Mouse (Mus musculus): ENCODE data around the gene 1600002K03Rik. TPM values are rescaled to one million over a fixed set of nuclear protein-coding genes. Genes with fewer than 3 reads are reported as not detected.

The 1600002K03Rik gene
- polyA plus RNA-seq, 1 experiment from 2014 or later = 23.6 TPM

DNA sequence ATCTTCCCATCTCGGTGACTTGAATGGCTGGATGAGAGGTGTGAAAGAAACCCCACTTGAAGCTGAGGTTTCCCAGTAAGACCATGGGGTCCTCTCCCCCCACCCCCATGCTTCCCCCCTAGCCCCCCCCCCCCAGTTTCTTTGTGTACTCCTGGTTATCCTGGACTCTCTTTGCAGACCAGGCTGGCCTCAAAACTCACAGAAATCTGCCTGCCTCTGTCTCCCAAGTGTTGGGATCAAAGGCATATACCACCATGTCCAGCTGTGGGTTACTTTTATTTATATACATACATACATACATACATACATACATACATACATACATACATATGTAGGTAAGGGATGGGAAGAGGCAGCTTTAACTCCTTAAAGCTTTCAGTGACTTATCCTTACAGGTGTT is 3.7 kb upstream of the 1600002K03Rik start:
- Histone ChIP-seq H3K4me2 (ENCODE audit: low read depth, low read length) (peak overlapping the region; percentile 77), H3K27me3 (replicated peaks; ENCODE audit: control insufficient read depth, insufficient read depth, low read length) (no peaks in the 10 kb centered on the region), H3K4me3 (ENCODE audit: low read length) (peak overlapping the region; percentile 85), H3K36me3 (ENCODE audit: control insufficient read depth, insufficient read depth, low read length) (peaks cover 20% of the 10 kb centered on the region), H3K9me3 (ENCODE audit: control insufficient read depth, low read length) (no peaks in the 10 kb centered on the region), H3K4me1 (ENCODE audit: control insufficient read depth, insufficient read depth, low read length) (peaks cover 46% of the 10 kb centered on the region), H3K27ac (ENCODE audit: low read length) (peak overlapping the region; percentile 100; the same call in 1 of the 2 replicates), H3K9ac (ENCODE audit: low read depth, low read length) (peak overlapping the region; percentile 98)
- no peak for ATAC-seq
- WGBS = 58% methylated on average over 1 of the region's 1 CpGs

DNA sequence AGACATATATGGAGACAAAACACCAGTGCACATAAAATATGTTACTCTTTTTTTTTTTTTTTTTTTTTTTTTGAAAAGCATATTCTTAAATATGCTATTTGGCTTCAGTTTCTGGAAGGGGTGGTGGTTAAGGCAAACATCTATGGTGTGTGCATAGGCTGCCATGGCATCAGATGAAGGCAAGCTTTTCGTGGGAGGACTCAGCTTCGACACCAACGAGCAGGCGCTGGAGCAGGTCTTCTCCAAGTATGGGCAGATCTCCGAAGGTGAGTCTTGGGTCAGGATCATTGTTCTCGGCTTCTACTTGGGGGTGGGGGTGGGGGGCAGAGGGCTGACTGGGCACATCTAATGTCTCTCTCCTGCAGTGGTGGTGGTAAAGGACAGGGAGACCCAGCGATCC is 3.1 kb upstream of the 1600002K03Rik start:
- no peak overlapping the region for H3K9ac ChIP-seq (ENCODE audit: low read depth, low read length)
- H3K27ac ChIP-seq (ENCODE audit: low read length) = no peak overlapping the region
- peaks cover 20% of the 10 kb centered on the region for H3K36me3 ChIP-seq (ENCODE audit: control insufficient read depth, insufficient read depth, low read length)
- peaks cover 41% of the 10 kb centered on the region for H3K4me1 ChIP-seq (ENCODE audit: control insufficient read depth, insufficient read depth, low read length)
- H3K27me3 ChIP-seq (replicated peaks; ENCODE audit: control insufficient read depth, insufficient read depth, low read length) = no peaks in the 10 kb centered on the region
- no peaks in the 10 kb centered on the region for H3K9me3 ChIP-seq (ENCODE audit: control insufficient read depth, low read length)
- no peak overlapping the region for H3K4me2 ChIP-seq (ENCODE audit: low read depth, low read length)
- H3K4me3 ChIP-seq (ENCODE audit: low read length) = no peak overlapping the region
- WGBS = 89% methylated on average over 7 of the region's 7 CpGs
- no peak for ATAC-seq

DNA sequence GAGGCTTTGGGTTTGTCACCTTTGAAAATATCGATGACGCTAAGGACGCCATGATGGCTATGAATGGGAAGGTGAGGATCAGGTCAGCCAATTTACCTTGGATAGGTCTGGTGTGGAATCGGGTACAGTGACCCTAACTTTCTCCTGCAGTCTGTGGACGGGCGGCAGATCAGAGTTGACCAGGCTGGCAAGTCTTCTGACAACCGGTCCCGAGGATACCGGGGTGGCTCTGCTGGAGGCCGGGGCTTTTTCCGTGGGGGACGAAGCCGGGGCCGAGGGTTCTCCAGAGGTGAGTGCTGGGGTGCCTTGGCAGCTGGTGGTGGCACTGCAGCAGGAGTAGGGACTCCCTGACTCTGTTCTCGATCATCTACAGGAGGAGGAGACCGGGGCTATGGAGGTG is 2.7 kb upstream of the 1600002K03Rik start:
- Histone ChIP-seq H3K9me3 (ENCODE audit: control insufficient read depth, low read length) (no peaks in the 10 kb centered on the region), H3K27ac (ENCODE audit: low read length) (no peak overlapping the region), H3K4me3 (ENCODE audit: low read length) (no peak overlapping the region), H3K27me3 (replicated peaks; ENCODE audit: control insufficient read depth, insufficient read depth, low read length) (no peaks in the 10 kb centered on the region), H3K4me2 (ENCODE audit: low read depth, low read length) (no peak overlapping the region), H3K4me1 (ENCODE audit: control insufficient read depth, insufficient read depth, low read length) (peaks cover 41% of the 10 kb centered on the region), H3K36me3 (ENCODE audit: control insufficient read depth, insufficient read depth, low read length) (peaks cover 20% of the 10 kb centered on the region), H3K9ac (ENCODE audit: low read depth, low read length) (peak overlapping the region; percentile 24; the same call in 1 of the 2 replicates)
- WGBS = 94% methylated on average over 16 of the region's 16 CpGs
- no peak for ATAC-seq

DNA sequence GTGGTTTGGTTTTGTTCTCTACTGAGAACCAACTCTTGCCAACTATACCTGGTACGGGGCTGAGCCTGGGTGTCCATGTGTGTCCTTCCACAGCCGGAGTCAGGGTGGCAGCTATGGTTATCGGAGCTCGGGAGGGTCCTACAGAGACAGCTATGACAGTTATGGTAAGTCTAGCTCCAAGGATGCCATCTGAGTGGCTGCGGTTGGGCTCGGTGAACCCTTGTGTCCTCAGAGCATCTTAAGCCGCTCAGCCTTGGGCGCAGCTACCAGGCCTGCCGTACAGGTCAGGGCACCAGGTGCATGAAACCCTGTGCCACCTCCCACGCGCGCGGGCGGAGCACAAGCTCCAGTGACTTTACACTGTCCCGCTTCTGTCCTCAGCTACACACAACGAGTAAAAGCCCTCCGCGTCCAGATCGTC is 2.1 kb upstream of the 1600002K03Rik start:
- H3K27ac ChIP-seq (ENCODE audit: low read length) = no peak overlapping the region
- H3K9me3 ChIP-seq (ENCODE audit: control insufficient read depth, low read length) = no peaks in the 10 kb centered on the region
- H3K36me3 ChIP-seq (ENCODE audit: control insufficient read depth, insufficient read depth, low read length) = peaks cover 20% of the 10 kb centered on the region
- no peak for ATAC-seq
- H3K27me3 ChIP-seq (replicated peaks; ENCODE audit: control insufficient read depth, insufficient read depth, low read length) = no peaks in the 10 kb centered on the region
- no peak overlapping the region for H3K4me3 ChIP-seq (ENCODE audit: low read length)
- 95% methylated on average over 19 of the region's 19 CpGs for WGBS
- H3K4me2 ChIP-seq (ENCODE audit: low read depth, low read length) = no peak overlapping the region
- peaks cover 35% of the 10 kb centered on the region for H3K4me1 ChIP-seq (ENCODE audit: control insufficient read depth, insufficient read depth, low read length)
- 0 out of 2 replicates have a peak overlapping the region, but pooled peaks have one; percentile 24 for H3K9ac ChIP-seq (ENCODE audit: low read depth, low read length)

DNA sequence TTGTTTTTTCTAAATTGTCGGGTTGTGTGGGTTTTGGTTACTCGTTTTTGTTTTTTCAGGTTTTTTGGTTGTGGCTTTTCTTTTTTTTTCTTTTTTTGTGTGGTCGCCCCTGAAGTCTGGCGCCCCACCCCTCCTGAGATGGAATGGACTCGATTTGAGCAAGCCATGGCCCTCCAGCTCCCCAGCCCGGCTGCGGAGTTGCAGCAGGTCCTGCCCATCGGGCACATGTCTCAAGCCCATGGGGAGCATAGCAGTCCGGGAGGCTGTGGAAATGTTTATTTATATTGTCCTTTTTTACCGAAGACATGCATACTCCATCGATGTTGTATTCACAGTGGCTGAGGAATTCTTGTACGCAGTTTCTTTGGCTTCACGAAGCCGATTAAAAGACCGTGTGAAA is 1.5 kb upstream of the 1600002K03Rik start:
- peaks cover 30% of the 10 kb centered on the region for H3K4me1 ChIP-seq (ENCODE audit: control insufficient read depth, insufficient read depth, low read length)
- H3K36me3 ChIP-seq (ENCODE audit: control insufficient read depth, insufficient read depth, low read length) = peaks cover 20% of the 10 kb centered on the region
- ATAC-seq = no peak
- no peak overlapping the region for H3K4me2 ChIP-seq (ENCODE audit: low read depth, low read length)
- WGBS = 82% methylated on average over 15 of the region's 15 CpGs
- H3K9ac ChIP-seq (ENCODE audit: low read depth, low read length) = peak overlapping the region; percentile 21; the same call in 1 of the 2 replicates
- no peak overlapping the region for H3K4me3 ChIP-seq (ENCODE audit: low read length)
- no peaks in the 10 kb centered on the region for H3K27me3 ChIP-seq (replicated peaks; ENCODE audit: control insufficient read depth, insufficient read depth, low read length)
- H3K27ac ChIP-seq (ENCODE audit: low read length) = no peak overlapping the region
- H3K9me3 ChIP-seq (ENCODE audit: control insufficient read depth, low read length) = no peaks in the 10 kb centered on the region

DNA sequence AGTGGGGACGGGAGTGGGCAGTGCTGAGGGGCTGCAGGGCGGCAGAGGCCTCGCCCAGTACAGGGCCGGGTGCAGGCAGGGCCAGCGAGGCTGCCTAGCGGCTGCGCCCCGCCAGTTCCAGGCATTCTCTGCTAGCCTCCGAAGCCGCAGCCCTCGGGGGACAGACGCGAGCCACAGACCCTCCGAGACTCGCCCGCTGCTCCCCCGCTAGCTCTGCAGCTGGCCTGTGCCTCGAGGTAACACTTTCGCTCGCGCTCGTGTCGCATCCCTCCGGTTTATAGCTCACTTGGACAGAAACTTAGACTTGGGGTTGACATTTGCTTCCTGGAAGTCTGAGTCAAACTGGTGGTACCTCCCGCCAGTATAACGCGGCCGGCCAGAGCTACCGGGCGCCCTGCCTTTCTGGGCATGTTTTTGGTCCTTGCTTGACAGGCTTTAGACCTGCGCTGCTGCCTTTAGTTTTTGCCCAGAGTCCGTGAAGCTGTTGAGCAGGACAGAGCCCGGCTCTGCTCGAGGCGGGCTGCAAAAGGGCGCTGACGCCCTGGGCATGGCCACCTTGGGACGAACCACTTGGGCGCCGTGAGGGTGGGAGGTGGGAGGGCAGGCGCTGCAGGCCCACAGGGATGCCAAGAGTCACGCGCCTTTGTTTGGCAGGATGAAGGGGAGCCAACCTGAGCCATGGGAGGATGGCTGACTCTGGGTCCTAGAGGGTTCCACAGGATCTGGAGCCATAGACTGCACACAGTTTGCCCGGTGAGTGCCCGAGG is 801 bp upstream of the 1600002K03Rik start:
- no peaks in the 10 kb centered on the region for H3K27me3 ChIP-seq (replicated peaks; ENCODE audit: control insufficient read depth, insufficient read depth, low read length)
- WGBS = 81% methylated on average over 45 of the region's 45 CpGs
- no peak for ATAC-seq
- H3K4me2 ChIP-seq (ENCODE audit: low read depth, low read length) = peak overlapping the region; percentile 52
- peaks cover 20% of the 10 kb centered on the region for H3K36me3 ChIP-seq (ENCODE audit: control insufficient read depth, insufficient read depth, low read length)
- peak overlapping the region; percentile 91 for H3K27ac ChIP-seq (ENCODE audit: low read length)
- H3K9ac ChIP-seq (ENCODE audit: low read depth, low read length) = peak overlapping the region; percentile 71
- no peaks in the 10 kb centered on the region for H3K9me3 ChIP-seq (ENCODE audit: control insufficient read depth, low read length)
- peaks cover 26% of the 10 kb centered on the region for H3K4me1 ChIP-seq (ENCODE audit: control insufficient read depth, insufficient read depth, low read length)
- H3K4me3 ChIP-seq (ENCODE audit: low read length) = peak overlapping the region; percentile 60; the same call in 1 of the 2 replicates

DNA sequence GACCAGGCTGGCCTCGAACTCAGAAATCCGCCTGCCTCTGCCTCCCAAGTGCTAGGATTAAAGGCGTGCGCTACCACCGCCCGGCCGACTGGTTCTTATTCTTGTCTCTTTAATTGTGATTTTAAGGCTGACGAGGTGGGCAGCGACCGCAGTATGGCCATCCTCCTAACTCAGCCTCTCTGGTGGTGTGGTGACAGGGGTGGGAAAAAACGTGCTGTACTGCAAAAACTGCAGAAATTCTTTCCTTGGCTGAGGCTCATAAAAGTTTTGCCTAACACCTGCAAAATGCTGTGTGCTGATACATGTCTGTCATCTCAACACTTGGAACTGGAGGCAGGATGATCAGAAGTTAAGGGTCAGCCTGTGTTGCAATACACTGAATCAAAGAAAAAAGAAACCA is 614 bp downstream of the 1600002K03Rik start:
- WGBS = 10% methylated on average over 11 of the region's 11 CpGs
- no peak for ATAC-seq
- H3K4me3 ChIP-seq (ENCODE audit: low read length) = peak overlapping the region; percentile 60

DNA sequence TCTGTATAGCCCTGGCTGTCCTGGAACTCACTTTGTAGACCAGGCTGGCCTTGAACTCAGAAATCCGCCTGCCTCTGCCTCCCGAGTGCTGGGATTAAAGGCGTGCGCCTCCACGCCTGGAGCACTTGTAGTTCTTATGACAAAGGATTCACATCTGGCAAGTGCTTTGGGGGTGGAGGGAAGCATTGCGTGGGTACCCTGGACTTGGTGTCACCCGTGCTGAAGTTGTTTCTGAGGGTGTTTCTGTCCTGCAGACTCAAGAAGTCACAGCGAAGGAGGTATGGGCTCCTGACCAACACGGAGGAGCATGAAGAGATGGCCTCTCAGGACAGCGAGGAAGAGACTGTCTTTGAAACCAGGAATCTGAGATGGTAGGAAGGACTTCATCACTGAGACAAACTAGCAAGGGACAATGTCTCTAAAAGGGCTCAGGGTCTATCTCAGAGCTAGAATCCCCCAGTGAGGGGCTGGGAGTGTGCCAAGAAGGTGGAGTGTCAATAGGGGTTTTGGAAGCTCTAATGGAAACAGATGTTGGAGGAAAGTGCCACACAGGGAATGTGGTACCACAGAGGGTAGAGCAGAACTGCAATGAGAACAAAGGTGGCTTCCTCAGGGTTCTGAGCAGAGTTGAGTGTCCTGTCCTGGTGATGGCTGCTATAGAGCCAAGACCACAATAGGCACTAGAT is 1.4 kb downstream of the 1600002K03Rik start:
- H3K27ac ChIP-seq (ENCODE audit: low read length) = no peak overlapping the region
- WGBS = 85% methylated on average over 10 of the region's 10 CpGs
- peaks cover 20% of the 10 kb centered on the region for H3K36me3 ChIP-seq (ENCODE audit: control insufficient read depth, insufficient read depth, low read length)
- no peak overlapping the region for H3K4me3 ChIP-seq (ENCODE audit: low read length)
- H3K9ac ChIP-seq (ENCODE audit: low read depth, low read length) = no peak overlapping the region
- H3K4me1 ChIP-seq (ENCODE audit: control insufficient read depth, insufficient read depth, low read length) = peaks cover 20% of the 10 kb centered on the region
- H3K27me3 ChIP-seq (replicated peaks; ENCODE audit: control insufficient read depth, insufficient read depth, low read length) = no peaks in the 10 kb centered on the region
- H3K9me3 ChIP-seq (ENCODE audit: control insufficient read depth, low read length) = no peaks in the 10 kb centered on the region
- H3K4me2 ChIP-seq (ENCODE audit: low read depth, low read length) = no peak overlapping the region
- ATAC-seq = no peak

More for the DNA sequence above, 614 bp downstream of the 1600002K03Rik start:
- H3K4me1 ChIP-seq (ENCODE audit: control insufficient read depth, insufficient read depth, low read length) = peaks cover 24% of the 10 kb centered on the region
- peak overlapping the region; percentile 71 for H3K9ac ChIP-seq (ENCODE audit: low read depth, low read length)
- peak overlapping the region; percentile 63; the same call in 1 of the 2 replicates for H3K27ac ChIP-seq (ENCODE audit: low read length)
- peak overlapping the region; percentile 52 for H3K4me2 ChIP-seq (ENCODE audit: low read depth, low read length)
- H3K9me3 ChIP-seq (ENCODE audit: control insufficient read depth, low read length) = no peaks in the 10 kb centered on the region
- no peaks in the 10 kb centered on the region for H3K27me3 ChIP-seq (replicated peaks; ENCODE audit: control insufficient read depth, insufficient read depth, low read length)
- H3K36me3 ChIP-seq (ENCODE audit: control insufficient read depth, insufficient read depth, low read length) = peaks cover 20% of the 10 kb centered on the region

DNA sequence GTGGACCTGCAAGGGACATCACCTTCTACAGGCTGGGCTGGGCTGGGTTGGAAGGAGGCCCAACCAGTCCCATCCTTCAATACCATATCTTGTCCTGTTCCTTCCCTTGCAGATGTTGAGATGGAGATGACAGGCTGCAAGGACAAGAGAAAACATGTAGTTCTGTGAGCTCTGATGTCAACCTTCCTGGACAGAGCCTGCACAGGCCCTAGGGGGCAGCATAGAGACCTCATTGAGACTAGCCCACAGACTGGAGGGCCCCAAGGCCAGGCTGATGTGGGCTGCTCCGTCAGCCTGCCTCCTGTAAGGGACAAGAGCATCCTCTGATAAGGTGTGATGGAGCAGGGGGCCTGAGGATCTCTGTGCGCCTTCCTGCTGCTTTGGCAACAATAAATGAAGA is 2.0 kb downstream of the 1600002K03Rik start:
- Histone ChIP-seq H3K4me3 (ENCODE audit: low read length) (no peak overlapping the region), H3K27me3 (replicated peaks; ENCODE audit: control insufficient read depth, insufficient read depth, low read length) (no peaks in the 10 kb centered on the region), H3K36me3 (ENCODE audit: control insufficient read depth, insufficient read depth, low read length) (peaks cover 19% of the 10 kb centered on the region), H3K4me2 (ENCODE audit: low read depth, low read length) (no peak overlapping the region), H3K27ac (ENCODE audit: low read length) (no peak overlapping the region), H3K4me1 (ENCODE audit: control insufficient read depth, insufficient read depth, low read length) (peaks cover 17% of the 10 kb centered on the region), H3K9ac (ENCODE audit: low read depth, low read length) (no peak overlapping the region), H3K9me3 (ENCODE audit: control insufficient read depth, low read length) (no peaks in the 10 kb centered on the region)
- 40% methylated on average over 2 of the region's 2 CpGs for WGBS
- no peak for ATAC-seq
